Mouse (Mus musculus) embryonic facial prominence, embryonic 10.5 days (tissue): ENCODE data around the gene Hist1h2bl. TPM values are rescaled to one million over a fixed set of nuclear protein-coding genes. Genes with fewer than 3 reads are reported as not detected.
"Not testable (repeated sequence)": the region's sequence is repeated elsewhere in the genome, so short reads cannot be mapped to it uniquely, and the experiment has no call there.

ENCODE experiments used
- DNase-seq: peaks from one replicate; pipeline ENCODE4 v3.0.0-alpha.2; 2017; ENCODE audit warnings: low spot score
- H3K27ac ChIP-seq: fragments of 300-500 bp; sonication (generic); replicated peaks from 2 replicates; pipeline ENCODE4 v1.5.1; 2016; ENCODE audit warnings: mild to moderate bottlenecking
- H3K27me3 ChIP-seq: fragments of 300-500 bp; sonication (generic); replicated peaks from 2 replicates; pipeline ENCODE4 v1.6.1; 2016; ENCODE audit warnings: low read depth, mild to moderate bottlenecking; ENCODE audit not compliant: poor library complexity, severe bottlenecking
- H3K36me3 ChIP-seq: fragments of 300-500 bp; sonication (generic); replicated peaks from 2 replicates; pipeline ENCODE4 v1.6.1; 2016; ENCODE audit warnings: mild to moderate bottlenecking, moderate library complexity
- H3K4me1 ChIP-seq: fragments of 300-500 bp; sonication (generic); 2 replicates; pipeline ENCODE4 v1.6.1; 2016
- H3K4me3 ChIP-seq: fragments of 300-500 bp; sonication (generic); 2 replicates; pipeline ENCODE4 v1.5.1; 2016; ENCODE audit warnings: mild to moderate bottlenecking, moderate library complexity
- H3K9me3 ChIP-seq: fragments of 300-500 bp; sonication (generic); 2 replicates; pipeline ENCODE4 v1.6.1; 2016; ENCODE audit warnings: mild to moderate bottlenecking
- WGBS: fragments of 180-500 bp; shearing (Covaris S2); methylation state at CpG from one replicate; pipeline ENCODE4 v1.1.7; 2016; 5-methylcytosine and 5-hydroxymethylcytosine counted together
- polyA plus RNA-seq: library from polyadenylated mRNA; unstranded; fragments of >200 nt; fragmentation: Nextera tagmentation; extraction: Ambion mirVana; gene quantifications from 2 replicates; pipeline ENCODE4 v1.2.1, GENCODE M21; 2016

The Hist1h2bl gene
- polyA plus RNA-seq, 1 experiment from 2014 or later, result 1.6 TPM

DNA sequence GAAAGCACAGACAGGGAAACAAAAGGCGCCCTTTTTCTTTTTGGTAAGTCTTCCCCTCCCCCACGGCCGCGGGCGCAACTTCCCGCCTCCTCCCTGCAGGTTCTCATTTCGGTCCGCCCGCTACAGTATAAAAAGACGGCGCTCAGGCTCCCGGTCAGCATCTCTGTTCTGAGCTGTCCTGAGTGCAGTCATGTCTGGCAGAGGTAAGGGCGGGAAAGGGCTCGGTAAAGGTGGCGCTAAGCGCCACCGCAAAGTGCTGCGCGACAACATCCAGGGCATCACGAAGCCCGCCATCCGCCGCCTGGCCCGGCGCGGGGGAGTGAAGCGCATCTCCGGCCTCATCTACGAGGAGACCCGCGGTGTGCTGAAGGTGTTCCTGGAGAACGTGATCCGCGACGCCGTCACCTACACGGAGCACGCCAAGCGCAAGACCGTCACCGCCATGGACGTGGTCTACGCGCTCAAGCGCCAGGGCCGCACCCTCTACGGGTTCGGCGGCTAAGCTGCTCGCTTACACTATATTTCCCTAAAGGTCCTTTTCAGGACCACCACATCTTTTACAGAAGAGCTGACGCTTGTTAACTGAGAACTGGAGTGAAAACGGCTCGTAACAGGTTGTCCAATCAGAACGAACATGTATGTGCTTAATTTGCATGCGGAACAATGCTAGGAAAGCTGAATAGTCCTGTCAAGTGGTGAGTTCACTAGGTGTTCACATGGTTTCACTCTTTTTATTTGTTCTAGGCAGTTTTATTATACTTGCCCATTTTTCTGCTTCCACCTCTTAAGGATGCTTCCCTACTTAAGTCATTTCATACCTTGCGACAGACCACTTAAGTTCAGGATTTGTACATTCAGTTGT is 19.2 kb upstream of the Hist1h2bl start, which contains the start of gene Hist1h4j:
TSS of gene Hist1h4j (plus strand) at position 159 of the 862 bp plus-strand sequence.
- DNase-seq, result peak; percentile 95
- peak within 1 kb of the TSS; percentile 63 for H3K4me3 ChIP-seq
- peaks cover 19% of the 10 kb centered on the region for H3K4me1 ChIP-seq
- under 1% methylated on average over 49 of the region's 56 CpGs for WGBS
- not testable (repeated sequence) for H3K36me3 ChIP-seq, H3K9me3 ChIP-seq, H3K27me3 ChIP-seq
- peak within 1 kb of the TSS; percentile 99 for H3K27ac ChIP-seq

DNA sequence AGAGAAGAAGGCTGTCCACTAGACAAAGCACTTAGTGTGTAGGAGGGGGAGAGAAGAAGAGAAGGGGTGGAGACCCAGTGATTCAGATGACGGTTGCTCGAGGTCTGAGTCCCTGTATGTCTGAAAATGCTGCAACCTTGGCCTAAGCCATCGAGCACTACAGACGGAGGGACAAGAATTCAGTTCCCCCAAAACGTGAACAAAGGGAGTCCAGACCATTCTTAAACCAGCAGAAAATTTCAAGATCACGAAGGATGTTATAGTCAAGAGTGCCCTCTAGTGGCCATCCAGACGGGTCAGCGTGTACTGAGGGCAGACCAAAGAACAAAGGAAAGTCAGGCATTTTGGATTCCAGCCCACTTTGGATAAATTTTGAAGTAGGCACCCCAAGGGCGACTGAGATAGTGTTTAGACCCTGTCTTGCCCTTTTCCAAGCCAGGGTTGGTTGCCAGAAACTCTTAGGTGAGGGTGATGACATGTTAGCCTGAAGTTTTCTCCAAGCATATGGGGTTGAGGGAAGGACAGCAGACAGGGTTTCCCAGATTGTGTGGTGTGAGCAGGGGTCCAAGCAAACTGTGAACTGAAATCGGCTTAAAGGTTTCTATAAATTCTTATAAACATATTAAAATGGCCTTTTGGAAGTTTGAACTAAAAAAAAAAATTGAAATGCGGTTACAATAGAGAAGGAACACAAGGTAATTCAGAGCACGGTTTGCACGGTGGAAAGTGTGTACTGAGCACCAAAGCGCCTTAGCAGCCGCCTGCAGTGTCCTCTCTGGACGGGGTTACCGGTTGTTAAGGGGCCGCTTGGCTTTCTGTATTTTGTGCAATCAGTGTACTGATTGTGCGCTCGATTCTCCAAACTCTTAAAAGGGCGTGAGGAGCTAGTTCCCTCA is 18.3 kb upstream of the Hist1h2bl start:
- Histone ChIP-seq H3K4me1 (peaks cover 19% of the 10 kb centered on the region), H3K27me3 (no peaks in the 10 kb centered on the region), H3K36me3 (no peaks in the 10 kb centered on the region), H3K9me3 (no peaks in the 10 kb centered on the region), H3K27ac (peak overlapping the region; percentile 99), H3K4me3 (peak overlapping the region; percentile 63)
- peak; percentile 84 for DNase-seq
- under 1% methylated on average over 21 of the region's 21 CpGs for WGBS

DNA sequence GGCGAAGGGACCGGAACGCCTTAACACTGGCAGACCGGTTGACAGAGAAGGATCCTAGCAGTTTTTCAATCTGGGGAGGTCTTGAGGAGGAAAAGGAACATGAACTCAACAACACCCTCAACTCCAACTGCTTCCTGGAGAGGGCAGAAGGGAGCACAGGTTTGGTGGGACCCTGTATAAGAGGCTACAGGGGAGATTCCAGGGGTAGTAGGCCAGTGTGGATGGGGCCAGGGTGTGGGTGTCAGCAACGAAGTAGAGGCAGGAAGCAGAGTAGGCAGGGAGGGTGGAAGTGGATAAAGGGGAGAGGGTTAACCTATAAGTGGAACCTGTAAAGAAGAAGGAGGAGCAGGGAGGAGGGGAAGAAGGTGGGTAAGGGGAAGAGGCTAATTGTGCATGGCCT is 17.5 kb upstream of the Hist1h2bl start:
- Histone ChIP-seq H3K9me3 (no peaks in the 10 kb centered on the region), H3K36me3 (no peaks in the 10 kb centered on the region), H3K4me3 (peak overlapping the region; percentile 63), H3K27ac (peak overlapping the region; percentile 99), H3K27me3 (no peaks in the 10 kb centered on the region), H3K4me1 (peaks cover 19% of the 10 kb centered on the region)
- WGBS, result 66% methylated on average over 5 of the region's 5 CpGs
- DNase-seq, result peak; percentile 58

DNA sequence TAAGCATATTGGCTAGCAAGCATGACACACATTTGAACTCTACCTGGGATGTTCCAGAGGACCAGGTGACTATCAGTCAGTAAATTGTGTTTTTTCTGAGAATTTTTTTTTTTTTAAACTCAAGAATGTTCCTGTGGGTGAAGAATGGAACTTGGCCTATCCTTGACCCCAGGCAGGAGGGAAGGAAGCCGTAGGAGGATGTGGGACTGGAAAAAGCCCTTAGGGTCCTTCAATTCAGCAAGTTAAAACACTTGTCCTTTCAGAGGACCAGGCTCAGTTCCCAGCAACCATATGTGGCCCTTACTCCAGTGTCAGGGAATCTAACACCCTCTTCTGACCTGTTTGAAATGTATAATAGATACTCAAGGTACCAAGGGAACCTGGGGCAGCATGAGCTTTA is 13.6 kb upstream of the Hist1h2bl start:
- no peaks in the 10 kb centered on the region for H3K36me3 ChIP-seq
- no peaks in the 10 kb centered on the region for H3K9me3 ChIP-seq
- H3K4me3 ChIP-seq, result no peak overlapping the region
- WGBS, result 29% methylated on average over 1 of the region's 1 CpGs
- H3K27ac ChIP-seq, result no peak overlapping the region
- no peak for DNase-seq
- no peaks in the 10 kb centered on the region for H3K27me3 ChIP-seq
- peaks cover 22% of the 10 kb centered on the region for H3K4me1 ChIP-seq

DNA sequence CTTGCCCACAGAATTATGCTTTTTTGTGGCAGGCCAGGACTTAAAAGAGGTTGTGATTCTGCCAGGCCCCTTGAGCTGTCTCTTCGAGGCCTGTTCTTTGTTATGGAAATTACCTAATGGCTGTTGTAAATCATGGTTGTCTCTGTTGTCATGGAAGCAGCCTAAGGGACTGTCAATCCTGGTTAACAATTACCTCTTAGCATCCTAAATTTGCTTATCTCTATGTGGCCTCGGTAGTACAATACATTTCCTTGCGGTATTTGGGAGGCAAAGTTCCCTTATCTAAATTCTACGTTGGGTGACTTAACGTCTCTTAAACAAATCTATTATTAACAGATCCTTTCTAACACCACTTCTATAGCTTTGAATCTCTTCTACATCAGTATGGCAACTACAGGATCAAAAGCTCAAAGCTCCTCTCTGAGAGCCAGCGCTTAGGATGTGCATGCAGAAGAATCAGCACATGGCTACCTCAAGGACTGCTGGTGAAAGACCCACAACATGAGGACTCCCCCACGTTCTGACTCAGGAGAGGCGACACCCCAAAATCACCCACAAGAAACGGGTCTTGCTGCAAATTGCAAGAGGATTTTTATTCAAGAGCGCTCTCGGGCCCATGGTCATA is 12.1 kb upstream of the Hist1h2bl start:
- H3K27ac ChIP-seq, result peak overlapping the region; percentile 59
- 29% methylated on average over 11 of the region's 11 CpGs for WGBS
- no peak for DNase-seq

DNA sequence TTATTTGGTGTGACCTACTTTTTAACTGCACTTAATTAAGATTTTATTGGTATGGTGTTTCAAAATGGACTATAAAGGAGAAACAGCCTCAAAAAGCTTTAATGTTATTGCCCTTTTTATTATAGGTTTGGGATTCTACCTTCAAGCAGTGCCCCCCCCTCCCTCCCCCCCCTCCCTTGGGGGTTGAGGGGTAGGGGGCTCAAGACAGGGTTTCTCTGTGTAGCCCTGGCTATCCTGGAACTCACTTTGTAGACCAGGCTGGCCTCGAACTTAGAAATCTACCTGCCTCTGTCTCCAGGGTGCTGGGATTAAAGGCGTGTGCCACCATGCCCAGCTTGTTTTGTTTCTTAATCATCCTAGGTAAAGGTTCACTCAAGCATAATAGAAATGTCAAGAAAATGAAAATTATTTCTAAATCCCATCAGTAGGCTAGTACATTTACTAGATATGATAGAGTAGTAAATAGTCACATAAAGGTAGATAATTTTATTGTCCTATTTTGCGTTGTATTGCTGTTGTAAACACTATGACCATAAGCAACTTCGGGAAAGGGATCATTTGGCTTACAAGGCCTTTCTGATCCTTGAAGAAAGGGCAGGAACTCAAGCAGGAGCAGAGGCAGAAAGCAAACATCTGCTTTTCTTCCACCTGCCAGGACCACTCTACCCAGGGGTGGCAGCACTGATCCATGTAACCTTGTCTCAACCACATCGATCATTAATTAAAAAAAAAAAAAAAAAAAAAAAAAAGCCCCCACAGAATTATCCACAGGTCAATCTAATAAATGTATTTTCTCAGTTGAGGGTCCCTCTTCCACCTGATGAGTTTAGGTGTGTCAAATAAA is 7.3 kb upstream of the Hist1h2bl start:
- Histone ChIP-seq H3K27ac (peak overlapping the region; percentile 91), H3K36me3 (no peaks in the 10 kb centered on the region), H3K4me1 (peaks cover 37% of the 10 kb centered on the region), H3K9me3 (no peaks in the 10 kb centered on the region), H3K27me3 (no peaks in the 10 kb centered on the region), H3K4me3 (peak overlapping the region; percentile 57)
- peak; percentile 49 for DNase-seq
- 32% methylated on average over 5 of the region's 5 CpGs for whole genome bisulfite sequencing

More for the DNA sequence above, 12.1 kb upstream of the Hist1h2bl start:
- H3K27me3 ChIP-seq, result no peaks in the 10 kb centered on the region
- H3K36me3 ChIP-seq, result no peaks in the 10 kb centered on the region
- H3K4me1 ChIP-seq, result peaks cover 9% of the 10 kb centered on the region
- no peak overlapping the region for H3K4me3 ChIP-seq
- H3K9me3 ChIP-seq, result no peaks in the 10 kb centered on the region

DNA sequence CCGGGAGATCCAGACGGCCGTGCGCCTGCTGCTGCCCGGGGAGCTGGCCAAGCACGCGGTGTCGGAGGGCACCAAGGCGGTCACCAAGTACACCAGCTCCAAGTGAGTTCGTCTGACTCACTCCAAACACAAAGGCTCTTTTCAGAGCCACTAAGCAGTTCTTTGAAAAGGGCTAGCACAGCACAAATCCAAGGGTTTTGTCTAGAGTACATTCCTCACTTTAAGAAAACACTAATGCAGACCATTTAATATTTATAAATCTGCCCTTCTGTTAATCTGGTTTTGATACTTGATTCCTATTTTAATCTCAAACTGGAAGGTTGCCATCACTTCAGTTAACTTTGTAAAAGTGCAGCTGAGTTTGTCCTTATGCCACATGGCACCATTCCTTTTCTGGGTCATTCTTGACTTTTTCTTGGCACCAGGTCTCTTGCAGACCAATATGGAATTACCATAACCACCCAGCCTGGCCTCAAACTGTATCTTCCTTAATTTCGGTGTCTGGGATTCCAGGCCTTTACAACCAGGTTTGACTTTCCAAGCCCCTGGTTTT is 6.5 kb upstream of the Hist1h2bl start:
- 2% methylated on average over 11 of the region's 11 CpGs for WGBS
- H3K27me3 ChIP-seq, result no peaks in the 10 kb centered on the region
- H3K36me3 ChIP-seq, result no peaks in the 10 kb centered on the region
- peak overlapping the region; percentile 91 for H3K27ac ChIP-seq
- H3K9me3 ChIP-seq, result no peaks in the 10 kb centered on the region
- peak; percentile 46 for DNase-seq
- peak overlapping the region; percentile 57 for H3K4me3 ChIP-seq
- peaks cover 31% of the 10 kb centered on the region for H3K4me1 ChIP-seq

DNA sequence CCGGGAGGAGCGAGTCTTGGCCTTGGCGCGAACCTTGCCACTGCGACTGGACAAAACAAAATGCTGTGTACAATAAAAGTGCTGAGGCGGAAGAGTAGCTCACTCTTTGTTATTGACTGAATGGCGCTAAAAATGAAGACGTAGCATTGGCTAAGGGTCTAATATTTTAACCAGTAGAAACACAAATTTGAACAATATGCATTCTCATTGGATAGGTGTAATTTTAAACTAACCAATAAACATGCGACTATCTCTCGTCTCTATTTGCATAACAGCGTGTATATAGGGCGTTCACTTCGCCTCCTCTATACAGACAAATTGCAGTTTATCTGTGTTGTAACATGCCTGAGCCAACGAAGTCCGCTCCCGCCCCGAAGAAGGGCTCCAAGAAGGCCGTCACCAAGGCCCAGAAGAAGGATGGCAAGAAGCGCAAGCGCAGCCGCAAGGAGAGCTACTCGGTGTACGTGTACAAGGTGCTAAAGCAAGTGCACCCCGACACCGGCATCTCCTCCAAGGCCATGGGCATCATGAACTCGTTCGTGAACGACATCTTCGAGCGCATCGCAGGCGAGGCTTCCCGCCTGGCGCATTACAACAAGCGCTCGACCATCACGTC is 5.9 kb upstream of the Hist1h2bl start, which contains the start of gene Hist1h2bm:
TSS of gene Hist1h2bm (plus strand) at position 288 of the 616 bp plus-strand sequence.
- H3K36me3 ChIP-seq, H3K9me3 ChIP-seq, H3K27me3 ChIP-seq: not testable (repeated sequence)
- peak within 1 kb of the TSS; percentile 57 for H3K4me3 ChIP-seq
- H3K27ac ChIP-seq, result peak within 1 kb of the TSS; percentile 96
- under 1% methylated on average over 37 of the region's 37 CpGs for WGBS
- DNase-seq, result peak; percentile 82
- peaks cover 31% of the 10 kb centered on the region for H3K4me1 ChIP-seq

DNA sequence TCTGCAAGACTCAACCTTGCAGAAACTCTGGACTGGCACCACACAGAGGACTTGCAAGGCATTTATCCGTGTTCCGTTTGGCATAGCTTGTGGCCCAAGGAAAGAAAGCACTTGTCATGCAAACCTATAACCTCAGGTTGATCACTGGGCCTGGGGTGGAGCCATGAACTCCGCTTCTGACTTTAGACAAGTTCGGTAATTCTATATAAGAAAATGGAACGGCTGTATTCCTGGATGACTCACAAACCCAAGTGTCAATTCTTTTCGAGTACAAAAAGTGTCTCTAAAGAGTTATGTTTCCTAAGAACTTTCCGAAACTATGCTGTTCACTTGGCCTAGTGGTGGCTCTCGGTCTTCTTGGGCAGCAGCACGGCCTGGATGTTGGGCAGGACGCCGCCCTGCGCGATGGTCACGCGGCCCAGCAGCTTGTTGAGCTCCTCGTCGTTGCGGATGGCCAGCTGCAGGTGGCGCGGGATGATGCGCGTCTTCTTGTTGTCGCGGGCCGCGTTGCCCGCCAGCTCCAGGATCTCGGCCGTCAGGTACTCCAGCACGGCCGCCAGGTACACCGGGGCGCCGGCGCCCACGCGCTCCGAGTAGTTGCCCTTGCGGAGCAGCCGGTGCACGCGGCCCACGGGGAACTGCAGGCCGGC is 5.3 kb upstream of the Hist1h2bl start:
- peak; percentile 38 for DNase-seq
- Histone ChIP-seq H3K4me1 (peaks cover 31% of the 10 kb centered on the region), H3K4me3 (peak overlapping the region; percentile 57), H3K27ac (peak overlapping the region; percentile 96)
- H3K27me3 ChIP-seq, H3K36me3 ChIP-seq, H3K9me3 ChIP-seq: not testable (repeated sequence)
- 1% methylated on average over 30 of the region's 44 CpGs for WGBS

DNA sequence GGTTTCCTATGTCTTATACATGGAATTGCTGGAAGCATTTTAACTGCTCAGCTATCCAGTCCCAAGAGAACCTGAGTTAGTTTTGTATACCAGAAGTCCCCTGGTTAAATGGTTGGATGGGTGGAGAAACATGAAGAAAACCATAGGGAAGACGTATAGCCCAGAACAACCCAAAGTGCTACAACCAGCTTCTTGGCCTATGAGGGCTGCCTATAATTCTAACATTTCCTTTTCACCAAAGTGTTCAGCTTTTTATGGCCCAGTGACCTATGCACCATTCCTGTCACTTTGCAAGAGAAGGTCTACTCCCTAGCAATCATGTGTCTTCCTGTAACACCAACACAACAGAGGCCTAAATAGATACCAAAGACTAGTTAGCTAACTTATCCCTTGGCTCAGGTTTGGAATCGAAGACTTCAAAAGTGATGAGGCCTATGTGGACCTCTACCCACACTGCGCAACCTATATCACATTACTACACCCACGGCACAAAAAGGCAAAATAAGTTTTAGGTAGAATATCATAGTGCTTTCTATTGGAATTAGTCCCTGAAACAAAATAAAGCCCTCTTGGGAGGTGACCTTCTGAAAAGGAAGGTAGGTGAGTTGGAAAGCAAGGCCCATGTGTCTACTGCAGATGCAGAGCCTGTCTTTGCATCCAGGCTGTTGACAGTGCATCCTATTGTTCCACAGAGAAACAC is 2.6 kb upstream of the Hist1h2bl start:
- Histone ChIP-seq H3K4me1 (peaks cover 40% of the 10 kb centered on the region), H3K9me3 (no peaks in the 10 kb centered on the region), H3K36me3 (no peaks in the 10 kb centered on the region), H3K27me3 (no peaks in the 10 kb centered on the region), H3K27ac (peak overlapping the region; percentile 96), H3K4me3 (peak overlapping the region; percentile 65)
- peak; percentile 29 for DNase-seq
- 60% methylated on average over 4 of the region's 4 CpGs for WGBS
